Mouse (Mus musculus) liver, adult 2 months (tissue): Measurements from ENCODE around the gene Gm45623. TPM values are rescaled to one million over a fixed set of nuclear protein-coding genes. Genes with fewer than 3 reads are reported as not detected.

Experiments
- DNase-seq: peaks from one replicate; pipeline ENCODE4 v3.0.0-alpha.2; 2011; ENCODE audit warnings: low read depth, low spot score; ENCODE audit errors: extremely low read depth
- H3K27ac ChIP-seq: fragments of 200-500 bp; replicated peaks from 2 replicates; pipeline ENCODE4 v1.5.1; 2012; ENCODE audit warnings: low read depth, mild to moderate bottlenecking, control low read depth, inconsistent platforms, low read length; ENCODE audit not compliant: insufficient read depth
- H3K27me3 ChIP-seq: fragments of 200-500 bp; 2 replicates; pipeline ENCODE4 v1.6.1; 2012; ENCODE audit warnings: mild to moderate bottlenecking, moderate library complexity, low read length, inconsistent platforms; ENCODE audit not compliant: control insufficient read depth, insufficient read depth
- H3K36me3 ChIP-seq: fragments of 200-500 bp; 2 replicates; pipeline ENCODE4 v1.6.1; 2012; ENCODE audit warnings: low read length, inconsistent platforms; ENCODE audit not compliant: control insufficient read depth, insufficient read depth
- H3K4me1 ChIP-seq: fragments of 200-500 bp; 2 replicates; pipeline ENCODE4 v1.6.1; 2011; ENCODE audit warnings: low read length; ENCODE audit not compliant: control insufficient read depth, insufficient read depth
- H3K4me3 ChIP-seq: fragments of 200-500 bp; 2 replicates; pipeline ENCODE4 v1.5.1; 2011; ENCODE audit warnings: low read depth, mild to moderate bottlenecking, control low read depth, low read length, moderate library complexity; ENCODE audit not compliant: insufficient read depth
- H3K79me2 ChIP-seq: fragments of 200-500 bp; 2 replicates; pipeline ENCODE4 v1.6.1; 2012; ENCODE audit warnings: inconsistent platforms, mild to moderate bottlenecking, low read length, moderate library complexity; ENCODE audit not compliant: control insufficient read depth, insufficient read depth
- H3K9ac ChIP-seq: fragments of 200-500 bp; 2 replicates; pipeline ENCODE4 v1.6.1; 2012; ENCODE audit warnings: low read depth, mild to moderate bottlenecking, control low read depth, inconsistent platforms, low read length
- CTCF ChIP-seq: fragments of 200-500 bp; IDR thresholded peaks from 2 replicates; pipeline ENCODE4 v1.5.1; 2011; ENCODE audit warnings: low read depth, low read length, control low read depth
- POLR2A ChIP-seq: fragments of 200-500 bp; IDR thresholded peaks from 2 replicates; pipeline ENCODE4 v1.6.1; 2011; ENCODE audit warnings: low read length, control low read depth; ENCODE audit not compliant: insufficient read depth; ENCODE audit errors: extremely low read depth
- WGBS: fragments of 180-500 bp; shearing (Covaris S2); methylation state at CpG from one replicate; pipeline ENCODE4 v1.1.7; 2018; 5-methylcytosine and 5-hydroxymethylcytosine counted together
- polyA plus RNA-seq: library from polyadenylated mRNA; depleted of rRNA; stranded (reverse); fragments of >200 nt; gene quantifications from 2 replicates; pipeline ENCODE4 v1.2.3, GENCODE M21; 2012
- total RNA-seq: library from RNA; depleted of rRNA; stranded (reverse); fragments of >200 nt; gene quantifications from 2 replicates; pipeline ENCODE4 v1.2.3, GENCODE M21; 2014

The Gm45623 gene
- total and polyA plus RNA-seq, 2 experiments, result not detected

GRCm38 (mm10) chr13:56770786-56771185 lies 17.2 kb upstream of the Gm45623 start:
- Histone ChIP-seq H3K36me3 (no peaks in the 10 kb centered on the region), H3K4me1 (no peaks in the 10 kb centered on the region), H3K27me3 (no peaks in the 10 kb centered on the region), H3K27ac (no peak overlapping the region), H3K79me2 (no peaks in the 10 kb centered on the region), H3K9ac (no peak overlapping the region), H3K4me3 (no peak overlapping the region)
- 68% methylated on average over 5 of the region's 5 CpGs for WGBS
- no peak for DNase-seq
- TF ChIP-seq CTCF (peak; percentile 19; the same call in 1 of the 2 replicates), POLR2A (no peak)

DNA sequence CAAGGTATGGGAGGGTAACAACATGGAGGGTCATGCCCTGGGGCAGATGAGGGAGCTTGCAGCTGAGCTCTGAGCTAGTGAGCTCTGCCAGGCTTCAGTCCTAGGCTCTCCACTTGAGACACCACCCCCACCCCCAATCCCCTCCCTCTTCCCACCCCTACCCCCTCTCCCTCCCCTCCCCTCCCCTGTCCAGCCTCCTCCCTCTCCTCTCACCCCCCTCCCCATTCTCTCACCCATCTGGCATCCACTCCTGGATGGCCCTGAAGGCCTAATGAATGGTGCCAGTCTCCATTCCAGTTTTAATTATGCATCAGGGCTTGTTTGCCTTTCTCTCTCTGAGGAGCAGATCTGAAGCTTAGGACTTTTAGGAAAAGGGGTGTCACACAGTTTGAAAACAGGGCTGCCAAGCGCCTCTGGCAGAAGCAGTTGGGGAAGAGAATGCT lies 16.5 kb upstream of the Gm45623 start:
- Histone ChIP-seq H3K9ac (no peak overlapping the region), H3K4me1 (no peaks in the 10 kb centered on the region), H3K27me3 (no peaks in the 10 kb centered on the region), H3K36me3 (no peaks in the 10 kb centered on the region), H3K27ac (no peak overlapping the region), H3K79me2 (no peaks in the 10 kb centered on the region), H3K4me3 (no peak overlapping the region)
- TF ChIP-seq CTCF (no peak), POLR2A (no peak)
- no peak for DNase-seq
- 74% methylated on average over 1 of the region's 1 CpGs for whole genome bisulfite sequencing

DNA sequence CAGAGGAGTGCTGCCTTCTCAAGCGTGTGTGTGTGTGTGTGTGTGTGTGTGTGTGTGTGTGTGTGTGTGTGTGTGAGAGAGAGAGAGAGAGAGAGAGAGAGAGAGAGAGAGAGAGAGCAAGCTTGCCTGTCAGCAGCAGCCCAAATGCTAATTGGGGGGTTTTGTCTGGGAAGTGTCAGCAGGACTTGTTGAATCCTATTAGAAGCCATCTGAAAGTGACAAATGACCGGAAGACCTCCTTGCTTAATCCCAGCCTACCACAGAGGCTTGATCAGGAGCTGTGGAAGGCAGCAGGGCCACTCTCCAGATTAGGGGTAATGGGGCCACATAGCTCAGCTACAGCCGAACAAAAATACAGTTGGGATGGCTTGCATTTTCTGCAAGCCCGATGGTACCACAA lies 15.8 kb upstream of the Gm45623 start:
- Histone ChIP-seq H3K4me1 (no peaks in the 10 kb centered on the region), H3K36me3 (no peaks in the 10 kb centered on the region), H3K27me3 (no peaks in the 10 kb centered on the region), H3K9ac (no peak overlapping the region), H3K4me3 (no peak overlapping the region), H3K27ac (no peak overlapping the region), H3K79me2 (no peaks in the 10 kb centered on the region)
- no peak for DNase-seq
- TF ChIP-seq CTCF, result no peak
- no peak for TF ChIP-seq POLR2A
- WGBS, result 67% methylated on average over 4 of the region's 4 CpGs

DNA sequence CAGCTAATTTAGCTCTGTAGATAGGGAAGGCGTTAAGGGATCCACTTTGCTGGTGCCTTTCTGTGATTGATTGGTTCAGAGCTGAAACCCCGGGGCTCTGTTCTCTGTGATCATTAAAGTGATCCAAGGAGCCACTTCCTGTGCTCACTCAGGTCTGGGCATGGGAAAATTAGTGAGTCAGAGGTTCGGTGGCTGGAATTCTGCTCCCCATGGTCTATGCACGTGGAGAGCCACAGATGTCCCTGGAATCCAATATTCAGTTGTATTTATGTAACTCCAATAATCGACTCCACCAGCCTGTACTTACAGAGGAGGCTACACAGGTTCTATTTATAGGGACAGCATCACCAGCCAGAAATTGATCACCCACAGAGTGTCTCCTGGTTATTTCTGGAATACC lies 12.6 kb upstream of the Gm45623 start:
- Histone ChIP-seq H3K27ac (no peak overlapping the region), H3K9ac (no peak overlapping the region), H3K36me3 (no peaks in the 10 kb centered on the region), H3K27me3 (no peaks in the 10 kb centered on the region), H3K4me3 (no peak overlapping the region), H3K4me1 (no peaks in the 10 kb centered on the region), H3K79me2 (no peaks in the 10 kb centered on the region)
- 50% methylated on average over 5 of the region's 5 CpGs for WGBS
- TF ChIP-seq CTCF (no peak), POLR2A (no peak)
- no peak for DNase-seq

DNA sequence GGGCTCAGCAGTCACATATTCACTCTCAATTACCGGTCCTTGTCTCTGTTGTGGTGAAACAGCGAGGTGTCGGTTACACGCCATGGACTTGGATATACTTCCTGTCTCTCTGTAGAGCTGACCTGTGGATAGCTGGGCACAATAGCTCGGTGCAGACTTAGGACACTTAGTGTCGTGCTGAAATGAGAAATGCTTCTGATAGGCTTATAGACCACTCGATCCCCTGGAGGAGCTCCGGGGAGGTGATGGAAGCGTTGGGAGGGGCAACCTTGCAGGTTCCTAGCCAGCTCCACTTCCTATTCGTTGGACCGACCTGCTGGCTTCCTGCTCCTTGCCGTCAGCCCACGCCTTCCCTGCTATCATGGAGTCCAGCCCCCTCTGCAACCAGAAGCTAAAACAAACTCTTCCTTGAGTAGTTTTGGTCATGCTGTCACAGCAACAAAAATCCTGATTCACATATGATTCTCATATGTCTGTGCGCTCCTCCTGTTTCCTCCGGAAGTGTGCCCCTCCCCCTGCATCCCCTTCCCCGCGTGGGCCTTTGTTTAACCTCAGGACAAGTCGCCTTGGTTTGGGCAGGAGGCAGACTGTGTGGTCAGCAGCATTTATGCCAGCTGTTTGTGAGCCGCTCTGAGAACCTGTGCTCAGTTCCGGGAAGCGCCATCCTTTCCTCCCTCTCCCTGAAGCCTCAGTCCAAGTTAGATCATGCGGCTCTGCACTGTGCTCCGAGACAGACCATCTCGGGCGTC lies 11.8 kb upstream of the Gm45623 start:
- H3K4me1 ChIP-seq, result no peaks in the 10 kb centered on the region
- TF ChIP-seq CTCF, result no peak
- no peak for TF ChIP-seq POLR2A
- DNase-seq, result no peak
- no peaks in the 10 kb centered on the region for H3K27me3 ChIP-seq
- WGBS, result 39% methylated on average over 25 of the region's 25 CpGs
- no peaks in the 10 kb centered on the region for H3K36me3 ChIP-seq
- H3K27ac ChIP-seq, result no peak overlapping the region
- no peak overlapping the region for H3K9ac ChIP-seq
- no peaks in the 10 kb centered on the region for H3K79me2 ChIP-seq
- H3K4me3 ChIP-seq, result no peak overlapping the region; the same call in 1 of the 2 replicates
